Mouse (Mus musculus): Measurements from ENCODE around the gene Gm36864. TPM values are rescaled to one million over a fixed set of nuclear protein-coding genes. Genes with fewer than 3 reads are reported as not detected.

Gene Gm36864
- polyA plus RNA-seq, 1 experiment from 2014 or later: not detected

DNA sequence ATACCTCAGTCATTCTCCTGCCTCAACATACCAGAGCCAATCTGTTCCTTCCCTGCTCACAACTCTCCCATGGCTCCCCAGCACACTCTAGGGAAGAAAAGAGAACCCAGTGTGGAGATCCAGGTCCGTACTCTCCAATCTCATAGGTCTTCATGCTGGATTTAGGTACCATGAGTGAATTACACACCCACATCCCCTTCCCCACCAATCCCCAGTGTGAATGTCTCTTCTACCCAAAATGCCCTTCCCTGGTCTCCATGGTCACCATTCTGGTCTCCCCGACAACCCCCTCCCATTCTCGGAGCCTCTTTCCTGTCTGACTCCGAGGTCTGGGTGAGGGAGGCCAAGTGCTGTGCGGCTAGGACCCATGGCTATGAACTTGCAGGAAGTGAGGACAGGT is 25.2 kb downstream of the Gm36864 start, which contains the start of gene Gm15517:
Gm15517 (plus strand) TSS at position 301 of the 400 bp plus-strand sequence.
- Histone ChIP-seq H3K36me3 (no peaks in the 10 kb centered on the region), H3K9me3 (no peaks in the 10 kb centered on the region), H3K4me1 (peaks cover 5% of the 10 kb centered on the region; the same call in 1 of the 2 replicates), H3K27ac (no peak within 1 kb of the TSS), H3K9ac (no peak within 1 kb of the TSS), H3K4me3 (no peak within 1 kb of the TSS), H3K27me3 (peaks cover 18% of the 10 kb centered on the region), H3K4me2 (replicated peaks) (no peak within 1 kb of the TSS)
- ATAC-seq (ENCODE audit: insufficient number of reproducible peaks, insufficient read depth, low FRiP score, low TSS enrichment): no peak
- WGBS: 54% methylated on average over 5 of the region's 5 CpGs

DNA sequence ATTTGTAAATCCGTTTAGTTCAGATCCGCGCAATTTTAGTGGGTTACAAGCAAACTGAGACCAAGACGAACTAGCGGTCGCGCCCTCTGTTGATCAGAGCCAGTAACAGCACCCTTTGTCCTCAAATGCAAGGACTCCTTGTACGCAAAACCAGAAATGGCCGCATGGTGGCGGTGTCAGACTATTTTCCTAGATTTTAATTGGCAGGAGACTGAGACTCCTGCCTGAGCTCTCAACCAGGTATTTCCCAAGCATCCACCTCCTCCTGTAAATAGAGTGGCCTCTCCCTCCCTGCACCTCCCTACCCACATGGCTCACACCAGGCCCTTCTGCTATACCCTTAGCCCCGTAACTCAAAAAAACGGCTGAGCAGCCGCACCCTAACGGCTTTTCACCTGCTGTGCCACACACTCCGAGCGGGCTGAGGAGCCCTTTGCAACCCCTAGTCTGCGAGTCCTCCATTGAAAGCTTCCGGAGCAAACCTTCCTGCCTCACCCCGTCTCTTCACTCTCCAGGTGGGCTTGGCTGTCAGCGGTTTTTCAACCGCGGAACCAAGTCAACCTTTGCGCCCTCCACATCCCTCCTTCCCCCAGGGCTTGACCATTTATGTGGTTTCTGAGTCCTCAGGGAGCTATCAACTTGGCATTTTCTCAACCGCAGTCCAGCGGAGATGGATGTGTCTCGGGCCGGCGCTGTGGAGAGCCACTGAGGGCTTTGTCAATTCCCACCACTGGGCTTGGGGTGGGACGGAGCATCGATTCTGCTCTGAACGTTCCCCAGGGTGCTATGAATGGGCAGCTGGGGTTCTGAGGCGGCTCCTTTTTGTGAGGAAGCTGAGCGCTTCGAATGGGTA is 27.0 kb downstream of the Gm36864 start:
- H3K27ac ChIP-seq: no peak overlapping the region
- no peak for ATAC-seq (ENCODE audit: insufficient number of reproducible peaks, insufficient read depth, low FRiP score, low TSS enrichment)
- no peak overlapping the region for H3K9ac ChIP-seq
- H3K9me3 ChIP-seq: no peaks in the 10 kb centered on the region
- H3K36me3 ChIP-seq: no peaks in the 10 kb centered on the region
- peaks cover 26% of the 10 kb centered on the region for H3K27me3 ChIP-seq
- peak overlapping the region; percentile 44 for H3K4me2 ChIP-seq (replicated peaks)
- peaks cover 5% of the 10 kb centered on the region; the same call in 1 of the 2 replicates for H3K4me1 ChIP-seq
- 3% methylated on average over 34 of the region's 34 CpGs for WGBS
- 0 out of 2 replicates have a peak overlapping the region, but pooled peaks have one; percentile 12 for H3K4me3 ChIP-seq

DNA sequence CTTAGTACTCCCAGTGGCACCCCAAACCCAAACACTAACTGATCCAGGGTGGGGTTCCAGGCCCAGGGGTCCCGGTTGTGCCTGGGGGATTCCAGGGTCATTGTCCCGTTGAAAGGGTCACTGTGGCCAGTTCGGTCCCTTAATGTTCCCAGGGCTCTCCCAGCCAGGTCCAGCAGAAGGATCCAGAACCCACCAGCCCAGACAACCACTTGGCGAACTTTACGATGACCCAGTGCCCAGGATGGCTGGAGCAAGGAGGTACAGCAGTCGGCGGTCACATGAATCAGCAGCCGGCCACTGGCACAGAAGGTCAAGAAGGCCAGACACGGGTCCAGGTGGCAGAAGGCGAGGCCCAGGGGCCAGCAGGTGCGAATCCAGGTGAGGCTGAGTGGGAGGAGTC is 32.1 kb downstream of the Gm36864 start:
- H3K27ac ChIP-seq: no peak overlapping the region
- no peak overlapping the region for H3K4me3 ChIP-seq
- 78% methylated on average over 11 of the region's 11 CpGs for WGBS
- no peaks in the 10 kb centered on the region for H3K36me3 ChIP-seq
- peaks cover 34% of the 10 kb centered on the region for H3K27me3 ChIP-seq
- H3K9me3 ChIP-seq: no peaks in the 10 kb centered on the region
- ATAC-seq (ENCODE audit: insufficient number of reproducible peaks, insufficient read depth, low FRiP score, low TSS enrichment): no peak
- H3K4me2 ChIP-seq (replicated peaks): no peak overlapping the region
- H3K9ac ChIP-seq: no peak overlapping the region
- peaks cover 3% of the 10 kb centered on the region; the same call in 1 of the 2 replicates for H3K4me1 ChIP-seq

GRCm38 (mm10) chr7:44269397-44269796 is 33.4 kb downstream of the Gm36864 start:
- H3K36me3 ChIP-seq: no peaks in the 10 kb centered on the region
- H3K27ac ChIP-seq: no peak overlapping the region
- H3K4me3 ChIP-seq: no peak overlapping the region
- no peak overlapping the region for H3K9ac ChIP-seq
- H3K9me3 ChIP-seq: no peaks in the 10 kb centered on the region
- no peak overlapping the region for H3K4me2 ChIP-seq (replicated peaks)
- 89% methylated on average over 2 of the region's 2 CpGs for WGBS
- H3K4me1 ChIP-seq: no peaks in the 10 kb centered on the region
- peaks cover 39% of the 10 kb centered on the region for H3K27me3 ChIP-seq
- ATAC-seq (ENCODE audit: insufficient number of reproducible peaks, insufficient read depth, low FRiP score, low TSS enrichment): no peak

- H3K27ac ChIP-seq: no peak overlapping the region
- no peaks in the 10 kb centered on the region for H3K9me3 ChIP-seq
- WGBS: 81% methylated on average over 2 of the region's 2 CpGs
- no peak for ATAC-seq (ENCODE audit: insufficient number of reproducible peaks, insufficient read depth, low FRiP score, low TSS enrichment)
- no peak overlapping the region for H3K4me2 ChIP-seq (replicated peaks)
- H3K9ac ChIP-seq: no peak overlapping the region
- peaks cover 43% of the 10 kb centered on the region for H3K27me3 ChIP-seq
- H3K4me3 ChIP-seq: no peak overlapping the region
- H3K4me1 ChIP-seq: no peaks in the 10 kb centered on the region
- no peaks in the 10 kb centered on the region for H3K36me3 ChIP-seq
Measured at GRCm38 (mm10) chr7:44271309-44271708, 35.3 kb downstream of the Gm36864 start.

DNA sequence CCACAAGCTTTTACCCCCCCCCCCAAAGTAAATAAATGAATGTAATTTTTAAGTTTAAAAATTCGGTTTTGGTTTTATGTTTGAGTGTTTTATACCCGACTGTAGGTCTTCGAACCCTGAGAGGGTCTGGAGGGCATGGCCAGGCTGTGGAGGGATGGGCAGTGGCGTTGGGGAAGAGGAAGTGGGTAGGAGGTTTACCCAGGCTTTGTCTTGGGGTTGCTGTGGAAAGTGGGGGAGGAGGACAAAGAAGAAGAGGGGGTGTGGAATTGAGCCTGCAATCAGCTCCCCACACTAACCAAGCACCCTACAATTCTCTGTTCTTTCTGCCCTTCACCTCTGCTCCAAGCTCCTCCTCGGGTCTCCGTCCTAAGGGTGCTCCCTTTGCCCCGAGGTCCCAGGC is 36.6 kb downstream of the Gm36864 start:
- Histone ChIP-seq H3K4me3 (no peak overlapping the region), H3K9ac (no peak overlapping the region), H3K9me3 (no peaks in the 10 kb centered on the region), H3K36me3 (no peaks in the 10 kb centered on the region), H3K27ac (no peak overlapping the region), H3K4me2 (replicated peaks) (no peak overlapping the region), H3K27me3 (peaks cover 43% of the 10 kb centered on the region), H3K4me1 (no peaks in the 10 kb centered on the region)
- WGBS: 87% methylated on average over 7 of the region's 7 CpGs
- ATAC-seq (ENCODE audit: insufficient number of reproducible peaks, insufficient read depth, low FRiP score, low TSS enrichment): no peak

- Histone ChIP-seq H3K36me3 (no peaks in the 10 kb centered on the region), H3K27ac (no peak overlapping the region), H3K9me3 (no peaks in the 10 kb centered on the region), H3K4me1 (no peaks in the 10 kb centered on the region), H3K27me3 (peaks cover 34% of the 10 kb centered on the region), H3K4me2 (replicated peaks) (no peak overlapping the region), H3K9ac (no peak overlapping the region), H3K4me3 (no peak overlapping the region)
- no peak for ATAC-seq (ENCODE audit: insufficient number of reproducible peaks, insufficient read depth, low FRiP score, low TSS enrichment)
- WGBS: 66% methylated on average over 7 of the region's 7 CpGs
Measured at GRCm38 (mm10) chr7:44273446-44273845, 37.5 kb downstream of the Gm36864 start.

- Histone ChIP-seq H3K36me3 (no peaks in the 10 kb centered on the region), H3K4me3 (no peak overlapping the region), H3K4me1 (no peaks in the 10 kb centered on the region), H3K9ac (no peak overlapping the region), H3K4me2 (replicated peaks) (no peak overlapping the region), H3K27me3 (peaks cover 27% of the 10 kb centered on the region), H3K27ac (no peak overlapping the region), H3K9me3 (no peaks in the 10 kb centered on the region)
- WGBS: 34% methylated on average over 11 of the region's 11 CpGs
- no peak for ATAC-seq (ENCODE audit: insufficient number of reproducible peaks, insufficient read depth, low FRiP score, low TSS enrichment)
Measured at GRCm38 (mm10) chr7:44274096-44274495, 38.1 kb downstream of the Gm36864 start.

DNA sequence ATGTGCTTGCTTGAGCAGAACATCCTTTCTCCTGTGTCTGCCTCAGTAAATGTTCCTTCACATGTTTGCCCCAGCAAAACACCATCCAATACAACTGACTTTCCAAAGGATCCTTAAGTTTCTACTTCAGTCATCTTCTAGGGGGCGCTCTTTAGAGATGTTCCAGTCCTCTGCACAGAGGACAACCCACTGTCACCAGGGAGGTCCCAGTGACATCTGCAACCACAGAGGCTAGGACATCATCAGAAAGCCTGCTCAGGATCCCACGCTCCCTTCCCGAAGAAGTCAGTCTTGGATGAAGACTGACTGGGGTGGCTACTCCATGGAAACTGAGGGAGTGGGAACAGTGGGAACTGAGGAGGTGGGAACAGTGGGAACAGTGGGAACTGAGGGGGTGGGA is 39.6 kb downstream of the Gm36864 start:
- Histone ChIP-seq H3K4me3 (no peak overlapping the region), H3K9me3 (no peaks in the 10 kb centered on the region), H3K36me3 (no peaks in the 10 kb centered on the region), H3K4me2 (replicated peaks) (no peak overlapping the region), H3K9ac (no peak overlapping the region), H3K27ac (no peak overlapping the region), H3K27me3 (peaks cover 26% of the 10 kb centered on the region), H3K4me1 (no peaks in the 10 kb centered on the region)
- 77% methylated on average over 3 of the region's 3 CpGs for WGBS
- ATAC-seq (ENCODE audit: insufficient number of reproducible peaks, insufficient read depth, low FRiP score, low TSS enrichment): no peak

DNA sequence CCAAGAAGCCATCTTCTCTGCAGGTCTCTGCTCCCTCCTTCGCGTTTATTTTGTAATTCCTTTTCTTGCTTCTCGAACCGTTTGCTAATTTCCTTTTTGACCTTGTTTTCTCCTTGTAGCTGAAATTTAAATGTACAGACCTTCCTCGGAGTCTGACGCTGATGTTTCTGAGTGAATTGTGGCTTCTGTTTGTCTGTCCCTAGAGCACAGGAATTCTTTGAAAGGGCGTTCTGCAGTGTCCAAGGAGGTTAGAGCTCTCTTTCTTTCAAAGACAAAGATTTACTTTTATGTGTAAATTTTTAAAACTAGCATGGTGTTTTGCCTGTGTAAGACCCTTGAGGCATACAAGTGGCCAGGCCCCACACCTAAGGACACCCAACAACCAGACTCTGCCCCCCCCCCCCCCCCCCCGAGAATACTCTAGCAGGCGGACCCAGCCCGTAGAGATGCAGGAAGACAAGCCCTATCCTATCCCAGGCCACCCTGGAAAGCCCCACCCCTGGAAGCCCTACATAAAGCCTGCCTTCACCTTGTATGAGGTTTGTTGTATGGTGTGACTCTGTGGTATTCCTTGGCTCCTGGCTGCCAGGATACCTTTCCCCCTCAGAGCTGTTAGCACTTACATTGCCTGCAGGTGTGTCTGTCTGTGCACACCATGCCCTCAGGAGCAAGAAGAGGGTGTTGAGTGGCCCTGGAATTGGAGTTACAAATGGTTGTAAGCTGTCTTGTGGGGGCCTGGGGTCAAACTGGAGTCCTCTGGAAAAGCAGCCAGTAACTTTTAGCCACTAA is 40.7 kb downstream of the Gm36864 start:
- no peak for ATAC-seq (ENCODE audit: insufficient number of reproducible peaks, insufficient read depth, low FRiP score, low TSS enrichment)
- 70% methylated on average over 10 of the region's 10 CpGs for WGBS
- no peak overlapping the region for H3K9ac ChIP-seq
- no peaks in the 10 kb centered on the region for H3K4me1 ChIP-seq
- peaks cover 26% of the 10 kb centered on the region for H3K27me3 ChIP-seq
- H3K4me2 ChIP-seq (replicated peaks): no peak overlapping the region
- no peaks in the 10 kb centered on the region for H3K9me3 ChIP-seq
- no peaks in the 10 kb centered on the region for H3K36me3 ChIP-seq
- no peak overlapping the region for H3K27ac ChIP-seq
- no peak overlapping the region for H3K4me3 ChIP-seq

DNA sequence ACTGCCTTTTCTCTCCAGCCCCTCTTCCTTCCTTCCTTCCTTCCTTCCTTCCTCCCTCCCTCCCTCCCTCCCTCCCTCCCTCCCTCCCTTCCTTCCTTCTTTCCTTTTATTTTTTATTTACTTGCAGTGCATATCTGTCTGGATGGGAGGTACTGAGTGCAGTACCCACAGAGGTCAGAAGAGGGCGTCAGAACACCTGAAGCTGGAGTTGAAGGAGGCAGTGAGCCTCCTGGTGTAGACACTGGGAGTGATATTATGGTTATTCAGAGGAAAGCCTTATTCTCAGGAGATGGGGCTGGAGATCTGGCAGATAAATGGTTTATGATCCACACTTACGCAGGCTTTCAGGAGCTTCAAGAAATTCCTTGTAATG is 41.3 kb downstream of the Gm36864 start:
- 44% methylated on average over 2 of the region's 2 CpGs for WGBS
- Histone ChIP-seq H3K4me2 (replicated peaks) (no peak overlapping the region), H3K9ac (no peak overlapping the region), H3K27ac (no peak overlapping the region), H3K36me3 (no peaks in the 10 kb centered on the region), H3K27me3 (peaks cover 26% of the 10 kb centered on the region), H3K4me1 (no peaks in the 10 kb centered on the region), H3K9me3 (no peaks in the 10 kb centered on the region), H3K4me3 (no peak overlapping the region)
- no peak for ATAC-seq (ENCODE audit: insufficient number of reproducible peaks, insufficient read depth, low FRiP score, low TSS enrichment)

DNA sequence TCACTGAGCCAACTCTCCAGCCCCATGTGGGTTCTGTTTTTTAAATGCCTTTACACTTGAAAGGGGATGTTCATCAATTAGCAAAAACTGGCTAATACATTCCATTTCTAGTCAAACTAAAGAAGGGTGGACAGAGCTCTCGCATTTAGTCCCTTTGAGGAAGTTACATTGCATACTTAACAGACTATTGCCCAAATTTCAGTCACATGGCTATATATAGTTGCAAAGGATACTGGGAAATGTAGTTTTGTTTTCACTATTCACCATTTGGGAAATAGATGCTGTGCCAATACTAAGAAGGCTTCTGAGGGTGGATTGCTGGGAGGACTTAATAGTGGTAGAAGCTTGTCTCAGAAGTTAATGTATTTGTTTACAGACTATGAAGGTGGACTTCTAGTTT is 45.0 kb downstream of the Gm36864 start:
- Histone ChIP-seq H3K9ac (no peak overlapping the region), H3K27me3 (0 out of 2 replicates have a peak, but pooled peaks cover 3% of the 10 kb centered on the region), H3K4me3 (no peak overlapping the region), H3K36me3 (no peaks in the 10 kb centered on the region), H3K4me2 (replicated peaks) (no peak overlapping the region), H3K27ac (no peak overlapping the region), H3K4me1 (no peaks in the 10 kb centered on the region), H3K9me3 (no peaks in the 10 kb centered on the region)
- no peak for ATAC-seq (ENCODE audit: insufficient number of reproducible peaks, insufficient read depth, low FRiP score, low TSS enrichment)
- 70% methylated on average over 1 of the region's 1 CpGs for WGBS
